Mouse (Mus musculus): ENCODE data around the gene Sdk2. TPM values are rescaled to one million over a fixed set of nuclear protein-coding genes. Genes with fewer than 3 reads are reported as not detected.

The Sdk2 gene
- polyA plus RNA-seq, 1 experiment from 2014 or later: 1.1 TPM

DNA sequence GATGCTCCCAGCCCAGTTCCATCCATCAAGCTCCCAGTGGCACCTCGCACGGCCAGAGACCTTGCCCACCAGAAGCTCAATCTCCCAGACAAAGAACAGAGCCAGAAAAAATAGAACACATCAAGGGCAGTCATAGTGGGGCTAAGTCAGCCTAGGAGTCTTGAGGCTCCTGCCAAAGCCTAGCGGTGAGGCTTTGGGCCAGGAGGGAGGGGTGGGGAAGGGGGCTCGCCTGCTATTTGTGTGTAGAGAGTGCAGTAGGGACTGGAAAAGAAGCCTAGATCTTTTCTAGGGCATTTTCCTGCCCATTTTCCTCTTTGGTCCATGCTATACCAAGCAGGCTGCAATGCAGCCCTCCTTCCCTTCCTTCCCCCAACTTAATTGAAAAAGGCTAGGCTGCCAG, 76.8 kb downstream of the Sdk2 start:
- Histone ChIP-seq H3K4me2 (no peak overlapping the region), H3K36me3 (no peaks in the 10 kb centered on the region), H3K27me3 (replicated peaks) (no peaks in the 10 kb centered on the region), H3K9ac (no peak overlapping the region), H3K4me3 (no peak overlapping the region), H3K4me1 (no peaks in the 10 kb centered on the region), H3K27ac (no peak overlapping the region), H3K9me3 (replicated peaks) (no peaks in the 10 kb centered on the region)
- WGBS (ENCODE audit: insufficient replicate concordance): 27% methylated on average over 4 of the region's 4 CpGs
- ATAC-seq: no peak

DNA sequence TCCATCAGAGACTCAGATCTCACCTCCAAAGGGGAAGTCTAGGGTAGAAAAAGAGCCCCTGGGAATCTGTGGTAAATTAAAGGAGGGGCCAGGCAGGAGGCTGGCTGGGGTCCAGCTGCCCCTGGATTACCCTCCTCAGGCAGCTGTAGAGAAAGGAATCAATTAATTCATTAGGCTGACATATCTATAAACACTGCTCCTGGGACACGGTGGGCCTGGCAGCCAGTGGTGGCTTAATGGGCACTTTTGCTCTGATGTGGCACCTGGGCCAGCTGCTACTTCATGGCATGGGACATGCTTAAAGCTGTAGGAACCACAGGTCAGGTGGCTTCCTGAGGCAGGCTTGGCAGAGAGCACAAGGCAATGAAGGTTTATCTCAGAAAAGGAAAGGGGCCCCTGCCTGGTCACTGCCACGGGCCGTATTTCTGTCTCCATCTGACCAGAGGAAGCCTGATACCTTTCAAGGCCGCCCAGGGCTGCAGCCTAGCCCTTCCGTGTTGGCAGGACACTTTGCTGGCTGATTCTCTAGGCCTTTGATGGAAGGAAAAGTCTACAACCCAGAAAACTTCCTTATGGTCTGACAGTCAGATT, 80.9 kb downstream of the Sdk2 start:
- Histone ChIP-seq H3K9me3 (replicated peaks) (no peaks in the 10 kb centered on the region), H3K27ac (no peak overlapping the region), H3K9ac (no peak overlapping the region), H3K27me3 (replicated peaks) (no peaks in the 10 kb centered on the region), H3K4me3 (no peak overlapping the region), H3K4me2 (no peak overlapping the region), H3K4me1 (no peaks in the 10 kb centered on the region), H3K36me3 (no peaks in the 10 kb centered on the region)
- 34% methylated on average over 5 of the region's 5 CpGs for WGBS (ENCODE audit: insufficient replicate concordance)
- ATAC-seq: no peak

DNA sequence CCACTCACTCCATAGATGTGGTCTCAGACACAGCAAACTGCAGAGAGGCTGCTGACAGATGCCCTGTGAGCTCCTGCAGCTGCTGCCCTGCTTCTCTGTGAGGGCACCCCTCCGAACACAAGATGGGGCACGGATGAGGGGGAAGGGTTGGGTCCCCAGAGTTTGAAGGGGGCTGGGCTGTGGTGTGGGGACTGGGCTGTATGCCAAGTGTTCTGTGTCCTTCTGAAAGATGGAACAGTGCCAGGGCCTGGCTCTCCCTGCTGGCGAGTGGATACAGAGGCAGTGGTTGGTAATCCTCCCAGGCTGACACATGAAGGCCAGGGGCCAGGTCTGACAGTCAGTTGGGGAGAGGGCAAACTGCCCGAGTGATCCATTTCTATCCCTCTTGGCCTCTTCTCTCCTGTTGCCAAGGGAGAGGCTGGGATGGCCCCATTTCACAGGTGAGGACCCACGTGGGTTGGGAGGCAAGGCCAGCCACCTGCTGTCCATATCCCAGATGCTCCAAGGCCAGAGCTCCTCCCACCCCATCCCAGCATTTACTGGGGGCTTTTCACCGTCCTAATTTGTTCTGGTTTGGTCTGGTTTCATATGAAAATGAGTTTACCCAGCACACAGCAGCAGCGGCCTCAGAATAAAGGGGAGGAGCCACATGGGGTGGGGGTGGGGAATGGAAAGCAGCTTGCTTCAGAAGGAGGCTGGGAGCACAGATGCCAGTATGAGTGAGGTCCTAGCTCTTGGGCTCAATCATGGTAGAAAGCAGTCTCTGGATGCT, 84.9 kb downstream of the Sdk2 start:
- Histone ChIP-seq H3K27me3 (replicated peaks) (no peaks in the 10 kb centered on the region), H3K9ac (no peak overlapping the region), H3K4me2 (no peak overlapping the region), H3K9me3 (replicated peaks) (no peaks in the 10 kb centered on the region), H3K27ac (no peak overlapping the region), H3K36me3 (no peaks in the 10 kb centered on the region), H3K4me1 (no peaks in the 10 kb centered on the region), H3K4me3 (no peak overlapping the region)
- ATAC-seq: no peak
- WGBS (ENCODE audit: insufficient replicate concordance): 40% methylated on average over 7 of the region's 7 CpGs

DNA sequence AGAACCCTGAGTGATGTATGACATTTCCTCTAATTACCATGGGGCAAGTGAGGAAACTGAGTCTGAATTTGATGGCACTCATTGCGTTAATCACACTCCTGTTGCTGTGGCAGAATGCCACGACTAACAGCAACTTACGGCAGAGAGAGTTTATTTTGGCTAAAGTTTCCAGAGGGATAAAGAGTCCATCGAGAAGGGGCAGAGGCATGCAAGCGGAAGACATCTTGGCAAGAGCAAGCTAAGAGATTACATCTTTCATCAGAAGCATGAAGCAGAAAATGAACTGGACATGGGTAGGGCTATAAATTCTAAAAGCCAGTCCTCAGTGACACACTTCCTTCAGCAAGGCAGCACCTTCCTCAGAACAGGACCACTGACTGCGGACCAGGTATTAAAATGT, 85.8 kb downstream of the Sdk2 start:
- 80% methylated on average over 6 of the region's 6 CpGs for WGBS (ENCODE audit: insufficient replicate concordance)
- no peak overlapping the region for H3K4me2 ChIP-seq
- H3K4me1 ChIP-seq: no peaks in the 10 kb centered on the region
- no peak for ATAC-seq
- no peak overlapping the region for H3K27ac ChIP-seq
- H3K36me3 ChIP-seq: no peaks in the 10 kb centered on the region
- H3K9ac ChIP-seq: no peak overlapping the region
- no peaks in the 10 kb centered on the region for H3K27me3 ChIP-seq (replicated peaks)
- H3K4me3 ChIP-seq: no peak overlapping the region
- H3K9me3 ChIP-seq (replicated peaks): no peaks in the 10 kb centered on the region

DNA sequence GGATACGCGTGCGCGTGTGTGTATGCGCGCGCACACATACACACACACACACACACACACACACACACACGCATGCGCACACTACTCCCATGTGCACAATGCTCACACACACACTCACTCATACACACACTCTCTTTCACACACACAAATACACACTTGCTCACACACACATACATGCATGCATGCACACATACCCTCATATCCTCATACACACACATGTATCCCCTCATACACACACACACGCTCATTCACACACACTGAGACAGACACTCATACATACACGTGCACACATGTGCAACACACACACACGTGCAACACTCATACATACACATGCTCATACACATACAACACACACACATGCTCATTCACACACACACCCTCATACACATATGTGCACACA, 88.5 kb downstream of the Sdk2 start:
- Histone ChIP-seq H3K27ac (no peak overlapping the region), H3K9me3 (replicated peaks) (no peaks in the 10 kb centered on the region), H3K4me2 (no peak overlapping the region), H3K4me3 (no peak overlapping the region), H3K27me3 (replicated peaks) (no peaks in the 10 kb centered on the region), H3K36me3 (no peaks in the 10 kb centered on the region), H3K4me1 (peaks cover 7% of the 10 kb centered on the region; the same call in 1 of the 2 replicates), H3K9ac (no peak overlapping the region)
- ATAC-seq: no peak
- 89% methylated on average over 12 of the region's 12 CpGs for WGBS (ENCODE audit: insufficient replicate concordance)

DNA sequence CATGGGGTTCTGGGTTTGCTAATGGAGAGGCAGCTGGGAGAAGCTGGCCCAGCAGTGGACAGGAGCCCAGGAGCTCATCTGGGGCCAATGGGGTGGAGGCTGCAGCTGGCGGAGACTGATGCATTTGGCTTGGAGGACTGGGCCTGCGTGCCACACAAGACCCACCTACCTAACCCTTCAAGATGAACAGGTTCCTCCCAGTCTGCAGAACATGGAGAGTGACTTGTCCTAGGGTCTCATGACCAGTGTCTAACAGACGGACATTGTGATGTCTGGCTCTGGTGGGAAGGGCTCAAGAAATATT, 91.2 kb downstream of the Sdk2 start:
- no peak for ATAC-seq
- peaks cover 7% of the 10 kb centered on the region; the same call in 1 of the 2 replicates for H3K4me1 ChIP-seq
- H3K36me3 ChIP-seq: no peaks in the 10 kb centered on the region
- no peak overlapping the region for H3K4me2 ChIP-seq
- no peak overlapping the region for H3K27ac ChIP-seq
- 53% methylated on average over 3 of the region's 3 CpGs for WGBS (ENCODE audit: insufficient replicate concordance)
- no peaks in the 10 kb centered on the region for H3K27me3 ChIP-seq (replicated peaks)
- H3K4me3 ChIP-seq: no peak overlapping the region
- 0 out of 2 replicates have a peak, but pooled peaks cover 11% of the 10 kb centered on the region for H3K9me3 ChIP-seq (replicated peaks)
- no peak overlapping the region for H3K9ac ChIP-seq

DNA sequence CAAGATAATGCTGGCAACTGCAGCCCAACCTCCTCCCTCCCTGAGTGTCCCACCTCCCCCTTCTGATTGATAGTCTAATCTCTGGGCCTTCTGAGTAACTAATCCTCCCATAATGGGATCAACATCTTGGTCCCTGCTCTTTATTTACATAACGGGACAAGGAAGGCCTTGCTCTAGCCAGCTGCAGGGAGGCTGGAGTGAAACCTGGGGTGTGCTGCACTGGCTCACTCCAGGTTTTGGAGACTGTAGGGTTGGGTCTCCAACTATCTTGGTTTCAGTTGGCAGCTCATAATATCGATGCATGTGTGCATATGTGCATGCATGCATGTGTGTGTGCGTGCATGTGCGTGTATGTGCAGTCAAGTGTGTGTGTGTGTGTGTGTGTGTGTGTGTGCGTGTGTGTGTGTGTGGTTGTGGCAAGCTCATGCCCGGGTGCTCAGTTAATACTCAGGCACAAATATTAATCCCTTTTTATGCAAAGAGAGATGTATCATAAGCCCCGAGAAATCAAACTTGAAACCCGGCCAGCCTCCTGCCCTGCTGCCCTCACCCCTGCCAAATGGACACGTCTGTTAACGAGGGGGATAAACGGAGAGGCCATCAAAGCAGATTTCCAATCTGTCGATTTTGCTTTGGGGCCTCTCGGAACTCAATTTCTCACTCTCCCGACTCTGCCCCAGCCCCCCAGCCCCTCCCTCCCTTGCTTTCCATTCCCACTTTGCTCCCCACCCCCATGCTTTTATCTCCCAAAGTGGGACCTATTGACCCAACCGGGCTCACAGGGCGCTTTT, 91.8 kb downstream of the Sdk2 start:
- no peaks in the 10 kb centered on the region for H3K27me3 ChIP-seq (replicated peaks)
- 48% methylated on average over 16 of the region's 16 CpGs for WGBS (ENCODE audit: insufficient replicate concordance)
- no peak overlapping the region for H3K27ac ChIP-seq
- ATAC-seq: no peak
- H3K36me3 ChIP-seq: no peaks in the 10 kb centered on the region
- peaks cover 7% of the 10 kb centered on the region; the same call in 1 of the 2 replicates for H3K4me1 ChIP-seq
- no peak overlapping the region for H3K4me2 ChIP-seq
- H3K4me3 ChIP-seq: no peak overlapping the region
- H3K9ac ChIP-seq: no peak overlapping the region
- 0 out of 2 replicates have a peak, but pooled peaks cover 17% of the 10 kb centered on the region for H3K9me3 ChIP-seq (replicated peaks)

DNA sequence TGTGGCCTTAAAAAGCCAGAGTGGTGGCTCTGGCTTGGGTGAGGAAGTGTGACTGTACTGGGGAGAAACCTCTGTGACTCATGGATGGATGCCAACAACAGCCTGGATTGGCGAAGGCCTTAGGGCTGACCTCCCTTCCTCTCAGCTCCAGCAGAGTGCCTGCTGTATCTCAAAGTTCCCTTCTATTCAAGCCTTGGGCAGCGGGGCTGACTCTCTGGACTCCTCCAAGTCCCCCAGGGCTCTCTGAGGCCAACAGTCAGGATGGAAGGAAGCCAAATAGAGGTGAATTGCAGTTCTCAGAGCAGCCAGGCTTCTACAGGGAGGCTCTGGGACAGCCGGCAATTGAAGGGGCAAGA, 94.4 kb downstream of the Sdk2 start:
- no peak overlapping the region for H3K4me3 ChIP-seq
- H3K27ac ChIP-seq: no peak overlapping the region
- 0 out of 2 replicates have a peak, but pooled peaks cover 3% of the 10 kb centered on the region for H3K36me3 ChIP-seq
- 46% methylated on average over 3 of the region's 3 CpGs for WGBS (ENCODE audit: insufficient replicate concordance)
- no peaks in the 10 kb centered on the region for H3K27me3 ChIP-seq (replicated peaks)
- H3K9me3 ChIP-seq (replicated peaks): peaks cover 43% of the 10 kb centered on the region
- peaks cover 7% of the 10 kb centered on the region; the same call in 1 of the 2 replicates for H3K4me1 ChIP-seq
- no peak overlapping the region for H3K4me2 ChIP-seq
- no peak overlapping the region for H3K9ac ChIP-seq
- ATAC-seq: no peak

DNA sequence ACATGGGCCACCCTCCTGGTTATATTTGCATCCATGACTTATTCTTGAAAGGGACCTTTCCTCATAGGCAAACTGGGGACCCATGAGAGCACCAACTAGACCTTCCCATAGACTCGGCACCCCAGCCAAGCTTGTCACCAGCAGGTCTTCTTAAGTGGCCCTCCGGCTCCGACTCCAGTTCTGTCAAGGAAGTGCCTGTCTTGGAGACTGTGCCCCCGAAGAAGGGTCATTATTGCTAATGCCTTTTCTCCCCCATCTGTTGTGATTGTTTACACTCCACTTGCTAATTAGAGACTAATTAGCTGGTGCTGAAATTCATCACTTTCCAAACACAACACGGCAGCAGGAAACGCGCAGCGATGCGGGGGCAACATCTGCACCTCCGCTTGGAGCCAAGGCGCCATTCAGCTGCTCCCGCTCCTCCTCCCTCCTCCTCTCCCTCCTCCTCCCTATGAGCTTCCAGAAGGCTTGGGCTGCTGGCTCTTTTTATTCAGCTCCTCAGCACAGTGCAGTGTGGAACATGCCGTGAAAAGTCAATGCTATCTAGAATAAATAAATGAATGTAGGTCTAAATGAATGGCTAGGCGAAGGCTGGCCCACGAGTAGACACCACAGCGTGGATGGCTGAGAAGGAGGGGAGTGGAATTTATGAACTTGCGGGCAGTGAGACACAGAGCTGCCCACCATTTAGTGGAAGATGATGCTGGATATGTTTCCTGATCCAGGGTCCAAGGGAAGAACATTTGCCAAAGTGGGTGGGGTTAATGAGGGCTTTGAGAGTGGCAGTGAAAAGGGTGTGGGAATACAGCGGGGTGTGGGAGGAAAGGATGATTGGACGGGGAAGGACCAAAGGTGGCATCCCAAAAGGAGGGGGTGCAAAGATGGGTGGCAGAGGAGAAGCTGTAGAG, 95.0 kb downstream of the Sdk2 start:
- H3K27me3 ChIP-seq (replicated peaks): no peaks in the 10 kb centered on the region
- WGBS (ENCODE audit: insufficient replicate concordance): 75% methylated on average over 19 of the region's 19 CpGs
- H3K27ac ChIP-seq: no peak overlapping the region
- peaks cover 7% of the 10 kb centered on the region; the same call in 1 of the 2 replicates for H3K4me1 ChIP-seq
- H3K4me2 ChIP-seq: no peak overlapping the region
- H3K4me3 ChIP-seq: no peak overlapping the region
- H3K36me3 ChIP-seq: 0 out of 2 replicates have a peak, but pooled peaks cover 3% of the 10 kb centered on the region
- H3K9me3 ChIP-seq (replicated peaks): peaks cover 49% of the 10 kb centered on the region
- no peak for ATAC-seq
- no peak overlapping the region for H3K9ac ChIP-seq

DNA sequence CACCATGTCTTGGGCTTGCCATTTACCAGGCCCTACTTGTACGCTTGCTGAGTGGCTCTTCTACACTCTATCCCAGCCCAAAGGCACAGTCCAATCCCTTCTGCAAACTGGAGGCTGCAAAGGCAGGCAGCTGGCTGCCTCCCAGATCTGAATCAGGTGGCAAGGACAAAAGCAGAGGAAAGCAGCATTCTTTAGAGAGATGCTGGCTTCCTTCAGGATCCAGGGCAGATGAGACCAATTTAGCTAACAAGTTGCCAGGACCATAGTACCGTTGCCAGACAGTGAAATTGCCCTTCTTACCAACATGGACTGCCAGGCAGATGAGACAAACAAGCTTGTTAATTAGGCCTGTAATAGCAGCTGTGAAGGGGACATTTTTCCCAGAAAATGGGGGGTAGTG, 96.8 kb downstream of the Sdk2 start:
- 63% methylated on average over 2 of the region's 2 CpGs for WGBS (ENCODE audit: insufficient replicate concordance)
- H3K36me3 ChIP-seq: 0 out of 2 replicates have a peak, but pooled peaks cover 3% of the 10 kb centered on the region
- no peaks in the 10 kb centered on the region for H3K27me3 ChIP-seq (replicated peaks)
- H3K9ac ChIP-seq: no peak overlapping the region
- H3K9me3 ChIP-seq (replicated peaks): peaks cover 67% of the 10 kb centered on the region
- H3K4me2 ChIP-seq: no peak overlapping the region
- ATAC-seq: no peak
- no peak overlapping the region for H3K27ac ChIP-seq
- H3K4me3 ChIP-seq: no peak overlapping the region
- peaks cover under 1% of the 10 kb centered on the region; the same call in 1 of the 2 replicates for H3K4me1 ChIP-seq

DNA sequence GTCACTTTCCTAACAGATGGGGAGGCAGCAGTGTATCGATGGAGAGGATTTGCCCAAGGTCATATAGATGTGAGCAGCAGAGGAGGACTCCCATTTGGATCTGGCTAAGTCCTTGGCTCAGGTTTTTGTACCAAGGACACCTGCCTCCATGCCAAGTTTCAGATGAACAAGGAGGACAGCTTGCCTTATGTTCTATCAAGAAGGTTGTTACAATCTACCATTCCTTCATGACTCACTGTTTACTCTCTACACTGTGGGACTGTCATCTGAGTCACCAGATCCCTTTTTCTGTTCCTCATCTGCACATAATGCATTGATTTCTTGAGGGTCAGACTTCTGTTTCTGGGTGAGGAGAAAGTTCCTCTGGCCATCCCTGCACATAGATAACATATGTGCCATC, 101.6 kb downstream of the Sdk2 start:
- no peak overlapping the region for H3K4me2 ChIP-seq
- no peaks in the 10 kb centered on the region for H3K27me3 ChIP-seq (replicated peaks)
- no peak overlapping the region for H3K4me3 ChIP-seq
- no peak overlapping the region for H3K27ac ChIP-seq
- 60% methylated on average over 1 of the region's 1 CpGs for WGBS (ENCODE audit: insufficient replicate concordance)
- peaks cover 70% of the 10 kb centered on the region for H3K9me3 ChIP-seq (replicated peaks)
- no peak for ATAC-seq
- 0 out of 2 replicates have a peak, but pooled peaks cover 3% of the 10 kb centered on the region for H3K36me3 ChIP-seq
- H3K9ac ChIP-seq: no peak overlapping the region
- no peaks in the 10 kb centered on the region for H3K4me1 ChIP-seq

Data from liver, embryonic 12.5 days (tissue).